Mouse (Mus musculus) c-Kit-positive CD71-positive TER-119-negative erythroid progenitor cells, embryonic 14.5 days (primary cell): ENCODE measurements around the gene Plau.

Experiments
- DNase-seq: peaks from one replicate; pipeline ENCODE4 v3.0.0-alpha.2; 2013; ENCODE audit warnings: low read depth

Gene Plau

DNA sequence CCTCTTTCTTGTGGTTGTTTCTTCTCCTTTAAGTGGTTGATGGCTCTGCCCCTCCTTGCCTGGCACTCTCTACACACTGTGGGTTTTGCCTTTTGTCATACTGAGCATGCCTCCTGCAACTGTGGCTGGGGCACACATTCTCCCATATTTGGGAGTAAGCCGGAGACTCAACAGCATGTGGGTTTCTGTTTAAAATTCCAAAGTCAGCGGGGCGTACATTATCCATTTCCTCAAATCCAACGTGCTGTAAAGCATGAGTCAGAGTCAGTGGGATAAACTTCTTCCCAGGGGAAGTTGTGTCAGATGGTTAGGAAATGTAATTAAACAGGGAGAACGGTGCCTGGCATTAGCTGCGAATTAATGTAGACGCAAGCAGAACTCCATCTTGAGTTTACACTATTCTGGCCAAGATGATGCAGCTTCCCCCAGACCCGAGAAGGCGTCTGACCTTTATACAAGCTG is 55.5 kb downstream of the Plau start:
- DNase-seq, result no peak
